Mouse (Mus musculus) lung, postnatal 0 days (tissue): ENCODE data around the gene Hsd11b2.

Source experiments
- CTCF ChIP-seq: IDR thresholded peaks from 2 replicates; pipeline ENCODE4 v1.5.1; 2016; ENCODE audit warnings: antibody characterized with exemption, mild to moderate bottlenecking
- EP300 ChIP-seq: IDR thresholded peaks from 2 replicates; pipeline ENCODE4 v1.6.1; 2016; ENCODE audit warnings: antibody characterized with exemption, mild to moderate bottlenecking, control low read depth

GRCm38 (mm10) chr8:105484030-105484368 is 34.6 kb upstream of the Hsd11b2 start:
- no peak for TF ChIP-seq EP300
- no peak for TF ChIP-seq CTCF
